Mouse (Mus musculus) lung, adult 2 months (tissue): Measurements from ENCODE around the gene Fuk. TPM values are rescaled to one million over a fixed set of nuclear protein-coding genes. Genes with fewer than 3 reads are reported as not detected.

Experiments used
- DNase-seq: peaks from one replicate; pipeline ENCODE4 v3.0.0; 2022
- H3K4me1 ChIP-seq: fragments of 200-500 bp; 2 replicates; pipeline ENCODE4 v1.6.1; 2011; ENCODE audit warnings: low read length; ENCODE audit not compliant: control insufficient read depth, insufficient read depth
- H3K4me3 ChIP-seq: fragments of 200-500 bp; replicated peaks from 2 replicates; pipeline ENCODE3; 2011; ENCODE audit warnings: low read depth, mild to moderate bottlenecking, control low read depth, low read length; ENCODE audit errors: extremely low read depth
- CTCF ChIP-seq: fragments of 200-500 bp; IDR thresholded peaks from 2 replicates; pipeline ENCODE4 v1.5.1; 2011; ENCODE audit warnings: mild to moderate bottlenecking, low read length, control low read depth; ENCODE audit not compliant: insufficient read depth
- POLR2A ChIP-seq: fragments of 200-500 bp; IDR thresholded peaks from 2 replicates; pipeline ENCODE4 v1.6.1; 2011; ENCODE audit warnings: low read depth, mild to moderate bottlenecking, control low read depth, low read length, borderline replicate concordance; ENCODE audit errors: extremely low read depth
- WGBS: fragments of 180-500 bp; shearing (Covaris S2); methylation state at CpG from one replicate; pipeline ENCODE4 v1.1.7; 2018; 5-methylcytosine and 5-hydroxymethylcytosine counted together
- polyA plus RNA-seq: library from polyadenylated mRNA; depleted of rRNA; stranded (reverse); fragments of >200 nt; gene quantifications from 2 replicates; pipeline ENCODE4 v1.2.3, GENCODE M21; 2012; rRNA removed

Fuk gene
- polyA plus RNA-seq, 1 experiment = 15.8 TPM

GRCm38 (mm10) chr8:110842012-110842574 lies 60.2 kb downstream of the Fuk start:
- no peak overlapping the region for H3K4me3 ChIP-seq
- WGBS = 76% methylated on average over 3 of the region's 3 CpGs
- no peak for DNase-seq
- TF ChIP-seq POLR2A (no peak), CTCF (no peak)
- H3K4me1 ChIP-seq = peaks cover 4% of the 10 kb centered on the region

Other genes starting within 250 kb of the Fuk start
- gene Mtss1l, start 181.0 kb downstream of the Fuk start, polyA plus RNA-seq = 120 and 125 TPM in 2 replicates
- gene Il34, start 96.6 kb downstream of the Fuk start, polyA plus RNA-seq = 35.4 and 40.4 TPM in 2 replicates
- 19.2 and 26.8 TPM in 2 replicates for gene Cog4, start 55.9 kb downstream of the Fuk start, polyA plus RNA-seq
- gene Sf3b3, start 55.7 kb downstream of the Fuk start, polyA plus RNA-seq = 22.3 and 33.3 TPM in 2 replicates
- 41.0 and 48.5 TPM in 2 replicates for gene St3gal2, start 17.4 kb upstream of the Fuk start, polyA plus RNA-seq
- 16.3 and 21.0 TPM in 2 replicates for gene Ddx19a, start 95.3 kb upstream of the Fuk start, polyA plus RNA-seq
- gene Ddx19b, start 129.3 kb upstream of the Fuk start, polyA plus RNA-seq = 2.4 and 4.9 TPM in 2 replicates
- gene Aars, start 130.7 kb upstream of the Fuk start, polyA plus RNA-seq = 20.0 and 28.7 TPM in 2 replicates
- 1.8 and 22.2 TPM in 2 replicates for gene Exosc6, start 153.9 kb upstream of the Fuk start, polyA plus RNA-seq
- 0.07 TPM in 1 of 2 replicates, not detected in the other for gene Clec18a, start 189.9 kb upstream of the Fuk start, polyA plus RNA-seq
- 12.0 and 12.5 TPM in 2 replicates for gene Pdpr, start 192.1 kb upstream of the Fuk start, polyA plus RNA-seq